ENCODE assay signal across 8 mouse cellular contexts in genomic region chr17:23540605-23541475, GRCm38 (mm10). TPM values are rescaled to one million over a fixed set of nuclear protein-coding genes. Genes with fewer than 3 reads are reported as not detected.
DNase-seq lines count a peak whose midpoint lies in the region; ATAC-seq lines count a peak whose summit lies in the region.

No protein-coding gene starts in this region.

- no peaks in the 10 kb centered on the region for H3K36me3 ChIP-seq in lung, embryonic 16.5 days (ENCODE audit: control insufficient read depth, insufficient read depth, low read length)
- no peaks in the 10 kb centered on the region for H3K36me3 ChIP-seq in hindbrain, embryonic 11.5 days (ENCODE audit: control insufficient read depth, insufficient read depth, low read length)
- no peaks in the 10 kb centered on the region for H3K36me3 ChIP-seq in midbrain, embryonic 12.5 days

- 17% methylated on average over 31 of the region's 31 CpGs for WGBS in lung, embryonic 16.5 days
- 9% methylated on average over 31 of the region's 31 CpGs for WGBS in hindbrain, embryonic 11.5 days
- 8% methylated on average over 31 of the region's 31 CpGs for WGBS in midbrain, embryonic 12.5 days

- DNase-seq in lung, adult 18-20 months = no peak
- DNase-seq in embryo, embryonic 9.5 days (ENCODE audit: extremely low spot score) = peak; percentile 90
- DNase-seq in hindbrain, embryonic 11.5 days (ENCODE audit: low spot score) = peak; percentile 57
- DNase-seq in urinary bladder, adult 18-20 months (ENCODE audit: low spot score in 2 of 2) = no peak
- no peak for DNase-seq in right cerebral cortex, postnatal 14 days
- no peak for DNase-seq in spleen, adult 12 weeks (ENCODE audit: low spot score)

- peak overlapping the region; percentile 5; the same call in 1 of the 2 replicates for H3K4me3 ChIP-seq in lung, embryonic 16.5 days (ENCODE audit: low read length)
- 0 out of 2 replicates have a peak overlapping the region, but pooled peaks have one; percentile 3 for H3K4me3 ChIP-seq in hindbrain, embryonic 11.5 days (ENCODE audit: low read depth, low read length)
- H3K4me3 ChIP-seq in midbrain, embryonic 12.5 days = peak overlapping the region; percentile 17; the same call in 1 of the 2 replicates

- no peak overlapping the region for H3K27ac ChIP-seq in lung, embryonic 16.5 days (ENCODE audit: low read length)
- H3K27ac ChIP-seq in hindbrain, embryonic 11.5 days (ENCODE audit: low read depth, low read length) = no peak overlapping the region
- H3K27ac ChIP-seq in midbrain, embryonic 12.5 days (replicated peaks) = no peak overlapping the region

- peaks cover 15% of the 10 kb centered on the region for H3K27me3 ChIP-seq in lung, embryonic 16.5 days (ENCODE audit: control insufficient read depth, insufficient read depth, low read depth, low read length)
- H3K27me3 ChIP-seq in hindbrain, embryonic 11.5 days (ENCODE audit: control insufficient read depth, insufficient read depth, low read length) = 0 out of 2 replicates have a peak, but pooled peaks cover 4% of the 10 kb centered on the region
- peaks cover 58% of the 10 kb centered on the region for H3K27me3 ChIP-seq in midbrain, embryonic 12.5 days

- H3K9me3 ChIP-seq in lung, embryonic 16.5 days (ENCODE audit: control insufficient read depth, low read length) = no peaks in the 10 kb centered on the region
- no peaks in the 10 kb centered on the region for H3K9me3 ChIP-seq in hindbrain, embryonic 11.5 days (ENCODE audit: control insufficient read depth, low read length)
- H3K9me3 ChIP-seq in midbrain, embryonic 12.5 days = no peaks in the 10 kb centered on the region

- peak; percentile 15; the same call in 1 of the 2 replicates for ATAC-seq in lung, embryonic 16.5 days (ENCODE audit: low read depth)
- ATAC-seq in hindbrain, embryonic 11.5 days (ENCODE audit: low FRiP score) = peak; percentile 41; the same call in 1 of the 2 replicates
- ATAC-seq in midbrain, embryonic 12.5 days (ENCODE audit: low FRiP score, low read depth) = peak; percentile 20

- H3K4me1 ChIP-seq in lung, embryonic 16.5 days (replicated peaks; ENCODE audit: control insufficient read depth, insufficient read depth, low read length) = peaks cover 22% of the 10 kb centered on the region
- 0 out of 2 replicates have a peak, but pooled peaks cover 2% of the 10 kb centered on the region for H3K4me1 ChIP-seq in hindbrain, embryonic 11.5 days (replicated peaks; ENCODE audit: control insufficient read depth, insufficient read depth, low read length)
- H3K4me1 ChIP-seq in midbrain, embryonic 12.5 days = 0 out of 2 replicates have a peak, but pooled peaks cover 19% of the 10 kb centered on the region

- H3K4me2 ChIP-seq in lung, embryonic 16.5 days (ENCODE audit: low read depth, low read length) = peak overlapping the region; percentile 26
- H3K4me2 ChIP-seq in hindbrain, embryonic 11.5 days (replicated peaks; ENCODE audit: low read depth, low read length) = no peak overlapping the region
- peak overlapping the region; percentile 9; the same call in 1 of the 2 replicates for H3K4me2 ChIP-seq in midbrain, embryonic 12.5 days (replicated peaks)

- H3K9ac ChIP-seq in lung, embryonic 16.5 days (ENCODE audit: low read length) = no peak overlapping the region
- H3K9ac ChIP-seq in hindbrain, embryonic 11.5 days (ENCODE audit: low read depth, low read length) = no peak overlapping the region
- no peak overlapping the region for H3K9ac ChIP-seq in midbrain, embryonic 12.5 days (replicated peaks)

RNA-seq across cellular contexts. Expression of gene Zfp213, which starts 23.2 kb away (rescaled TPM):
- polyA plus RNA-seq in lung, embryonic 16.5 days (2015; fragmentation: Nextera tagmentation; extraction: Ambion mirVana) = 17.4 and 21.7 TPM in 2 replicates
- 16.1 and 17.4 TPM in 2 replicates for polyA plus RNA-seq in hindbrain, embryonic 11.5 days (2014; fragmentation: Nextera tagmentation; extraction: Ambion mirVana)
- 21.8 and 22.4 TPM in 2 replicates for polyA plus RNA-seq in midbrain, embryonic 12.5 days (2016; fragmentation: Nextera tagmentation; extraction: Ambion mirVana)

RNA-seq across cellular contexts. Expression of gene Zfp13, which starts 58.4 kb away (rescaled TPM):
- 12.9 TPM in 2 replicates for polyA plus RNA-seq in lung, embryonic 16.5 days (2015; fragmentation: Nextera tagmentation; extraction: Ambion mirVana)
- polyA plus RNA-seq in hindbrain, embryonic 11.5 days (2014; fragmentation: Nextera tagmentation; extraction: Ambion mirVana) = 16.5 and 16.7 TPM in 2 replicates
- 24.1 and 25.9 TPM in 2 replicates for polyA plus RNA-seq in midbrain, embryonic 12.5 days (2016; fragmentation: Nextera tagmentation; extraction: Ambion mirVana)

RNA-seq across cellular contexts. Expression of gene Zscan10, which starts 59.8 kb away (rescaled TPM):
- 0.26 and 0.36 TPM in 2 replicates for polyA plus RNA-seq in lung, embryonic 16.5 days (2015; fragmentation: Nextera tagmentation; extraction: Ambion mirVana)
- polyA plus RNA-seq in hindbrain, embryonic 11.5 days (2014; fragmentation: Nextera tagmentation; extraction: Ambion mirVana) = 0.32 and 0.34 TPM in 2 replicates
- 0.16 TPM in 1 of 2 replicates, not detected in the other for polyA plus RNA-seq in midbrain, embryonic 12.5 days (2016; fragmentation: Nextera tagmentation; extraction: Ambion mirVana)

Comparison
In these comparisons a context has a peak if more than half of its experiments do, and no peak if none do; other contexts are left out.
1. DNase-seq: peak in embryo, embryonic 9.5 days (single experiment) and hindbrain, embryonic 11.5 days (single experiment); none in lung, adult 18-20 months (0 of 2), urinary bladder, adult 18-20 months (0 of 2), right cerebral cortex, postnatal 14 days (single experiment) and spleen, adult 12 weeks (single experiment).
2. Peak in every context shown above with its lines, with median percentiles within 50 percentile points of each other: ATAC-seq and H3K4me3 ChIP-seq.